Mouse (Mus musculus): ENCODE data around the gene Scaf1.
A peak's percentile ranks its signal among the peaks of the same experiment; 100 is the strongest.

The Scaf1 gene

GRCm38 (mm10) chr7:44983944-44984832, 32.0 kb downstream of the Scaf1 start:
- DNase-seq = no peak

- DNase-seq = peak; percentile 79
These were observed 33.1 kb downstream of the Scaf1 start for GRCm38 (mm10) chr7:44983085-44983484.

GRCm38 (mm10) chr7:44981539-44981938, 34.6 kb downstream of the Scaf1 start:
- DNase-seq = no peak

- DNase-seq = no peak
These were observed 37.9 kb downstream of the Scaf1 start for GRCm38 (mm10) chr7:44978300-44978699.

GRCm38 (mm10) chr7:44975117-44975419, 41.1 kb downstream of the Scaf1 start:
- peak; percentile 55 for DNase-seq

- peak; percentile 93 for DNase-seq
These were observed 41.6 kb downstream of the Scaf1 start, which contains the start of gene Cpt1c for GRCm38 (mm10) chr7:44974383-44975116. TSS of gene Cpt1c (minus strand) at chr7:44974851.

GRCm38 (mm10) chr7:44973415-44974130, 42.6 kb downstream of the Scaf1 start:
- DNase-seq = peak; percentile 68

GRCm38 (mm10) chr7:44971142-44971541, 45.0 kb downstream of the Scaf1 start:
- DNase-seq = peak; percentile 41

GRCm38 (mm10) chr7:44970231-44970691, 45.9 kb downstream of the Scaf1 start:
- peak; percentile 90 for DNase-seq

GRCm38 (mm10) chr7:44966638-44967037, 49.5 kb downstream of the Scaf1 start:
- DNase-seq = peak; percentile 26

- peak; percentile 29 for DNase-seq
These were observed 50.2 kb downstream of the Scaf1 start for GRCm38 (mm10) chr7:44965975-44966374.

GRCm38 (mm10) chr7:44964990-44965389, 51.2 kb downstream of the Scaf1 start:
- peak; percentile 25 for DNase-seq

- no peak for DNase-seq
These were observed 53.3 kb downstream of the Scaf1 start for GRCm38 (mm10) chr7:44962831-44963230.

GRCm38 (mm10) chr7:44962337-44962736, 53.8 kb downstream of the Scaf1 start:
- DNase-seq = no peak

GRCm38 (mm10) chr7:44960512-44960910, 55.7 kb downstream of the Scaf1 start:
- no peak for DNase-seq

GRCm38 (mm10) chr7:44959874-44960511, 56.2 kb downstream of the Scaf1 start:
- DNase-seq = no peak

- no peak for DNase-seq
These were observed 56.9 kb downstream of the Scaf1 start for GRCm38 (mm10) chr7:44959281-44959680.

- peak; percentile 31 for DNase-seq
These were observed 58.0 kb downstream of the Scaf1 start for GRCm38 (mm10) chr7:44958208-44958607.

GRCm38 (mm10) chr7:44957183-44957835, 58.9 kb downstream of the Scaf1 start:
- DNase-seq = peak; percentile 31

GRCm38 (mm10) chr7:44956266-44956665, 59.9 kb downstream of the Scaf1 start:
- no peak for DNase-seq

GRCm38 (mm10) chr7:44955628-44956027, 60.5 kb downstream of the Scaf1 start:
- DNase-seq = peak; percentile 26
